Mouse (Mus musculus): ENCODE data around the gene H2afz.

Gene H2afz

GRCm38 (mm10) chr3:137855328-137855727, 9.0 kb upstream of the H2afz start:
- Histone ChIP-seq H3K4me3 (replicated peaks; ENCODE audit: low read length) (no peak overlapping the region), H3K27me3 (ENCODE audit: insufficient read depth, low read length) (no peaks in the 10 kb centered on the region), H3K9me3 (ENCODE audit: low read length) (peaks cover 9% of the 10 kb centered on the region), H3K36me3 (ENCODE audit: insufficient read depth, low read length) (no peaks in the 10 kb centered on the region), H3K4me1 (replicated peaks; ENCODE audit: low read depth, low read length) (peaks cover 12% of the 10 kb centered on the region)
- TF ChIP-seq NANOG (IDR thresholded peaks at IDR 0.05; ENCODE audit: borderline replicate concordance, low read length), result no peak
- no peak for TF ChIP-seq POU5F1 (IDR thresholded peaks at IDR 0.05; ENCODE audit: borderline replicate concordance, low read length)
- TF ChIP-seq CTCF (conservative IDR thresholded peaks at IDR 0.05; ENCODE audit: low read length), result no peak

DNA sequence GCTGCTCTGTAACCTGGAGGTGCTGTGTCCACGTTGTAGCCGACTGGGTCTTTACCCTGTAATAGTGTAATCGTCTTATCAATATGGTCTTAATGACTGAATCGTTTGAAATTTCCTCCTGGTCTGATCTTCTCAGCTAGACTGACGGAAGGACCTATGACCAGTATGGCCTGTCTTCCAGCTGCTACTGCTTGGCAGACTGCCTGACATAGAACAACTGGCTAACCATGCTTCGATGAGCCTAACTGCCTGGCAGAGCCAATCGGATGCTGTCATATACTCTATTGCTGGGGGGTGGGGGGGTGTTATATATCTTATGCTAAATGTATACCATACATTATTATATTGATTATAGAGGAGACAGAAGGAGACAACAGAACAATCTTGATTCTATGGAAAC, 8.2 kb upstream of the H2afz start:
- Histone ChIP-seq H3K4me3 (replicated peaks; ENCODE audit: low read length) (no peak overlapping the region), H3K4me1 (replicated peaks; ENCODE audit: low read depth, low read length) (peaks cover 5% of the 10 kb centered on the region; the same call in 1 of the 2 replicates), H3K9me3 (ENCODE audit: low read length) (peaks cover 9% of the 10 kb centered on the region), H3K36me3 (ENCODE audit: insufficient read depth, low read length) (no peaks in the 10 kb centered on the region), H3K27me3 (ENCODE audit: insufficient read depth, low read length) (no peaks in the 10 kb centered on the region)
- TF ChIP-seq CTCF (conservative IDR thresholded peaks at IDR 0.05; ENCODE audit: low read length), result no peak
- TF ChIP-seq POU5F1 (IDR thresholded peaks at IDR 0.05; ENCODE audit: borderline replicate concordance, low read length), result no peak
- no peak for TF ChIP-seq NANOG (IDR thresholded peaks at IDR 0.05; ENCODE audit: borderline replicate concordance, low read length)

- Histone ChIP-seq H3K4me3 (replicated peaks; ENCODE audit: low read length) (no peak overlapping the region), H3K27me3 (ENCODE audit: insufficient read depth, low read length) (no peaks in the 10 kb centered on the region), H3K4me1 (replicated peaks; ENCODE audit: low read depth, low read length) (peaks cover 9% of the 10 kb centered on the region), H3K36me3 (ENCODE audit: insufficient read depth, low read length) (peaks cover 6% of the 10 kb centered on the region; the same call in 1 of the 2 replicates), H3K9me3 (ENCODE audit: low read length) (no peaks in the 10 kb centered on the region)
- TF ChIP-seq POU5F1 (IDR thresholded peaks at IDR 0.05; ENCODE audit: borderline replicate concordance, low read length), result no peak
- TF ChIP-seq CTCF (conservative IDR thresholded peaks at IDR 0.05; ENCODE audit: low read length), result no peak
- no peak for TF ChIP-seq NANOG (IDR thresholded peaks at IDR 0.05; ENCODE audit: borderline replicate concordance, low read length)
These were observed 3.7 kb upstream of the H2afz start for GRCm38 (mm10) chr3:137860394-137861170.

- H3K36me3 ChIP-seq (ENCODE audit: insufficient read depth, low read length), result peaks cover 14% of the 10 kb centered on the region
- H3K4me3 ChIP-seq (replicated peaks; ENCODE audit: low read length), result no peak overlapping the region
- TF ChIP-seq CTCF (conservative IDR thresholded peaks at IDR 0.05; ENCODE audit: low read length) (no peak), POU5F1 (IDR thresholded peaks at IDR 0.05; ENCODE audit: borderline replicate concordance, low read length) (no peak), NANOG (IDR thresholded peaks at IDR 0.05; ENCODE audit: borderline replicate concordance, low read length) (no peak)
- H3K27me3 ChIP-seq (ENCODE audit: insufficient read depth, low read length), result no peaks in the 10 kb centered on the region
- no peaks in the 10 kb centered on the region for H3K9me3 ChIP-seq (ENCODE audit: low read length)
- peaks cover 9% of the 10 kb centered on the region for H3K4me1 ChIP-seq (replicated peaks; ENCODE audit: low read depth, low read length)
These were observed 2.9 kb upstream of the H2afz start for GRCm38 (mm10) chr3:137861436-137861835.

DNA sequence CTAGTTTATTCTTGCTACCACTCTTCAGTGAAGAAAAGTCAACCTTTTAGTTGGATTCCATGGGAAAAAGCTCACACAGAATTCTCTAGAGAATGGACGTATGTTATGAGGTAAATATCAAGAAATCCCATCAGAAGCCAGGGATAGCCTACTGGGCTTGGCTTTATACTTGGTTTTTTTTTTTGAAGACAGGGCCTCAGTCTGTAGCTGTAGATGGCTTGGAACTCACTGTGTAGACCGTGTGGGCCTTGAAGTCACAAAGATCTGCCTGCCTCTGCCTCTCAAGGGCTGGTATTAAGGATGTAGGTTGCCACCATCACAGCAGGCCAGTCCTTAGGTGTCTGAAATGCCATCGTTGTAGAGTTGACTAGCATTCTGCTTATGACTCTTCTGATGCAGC, 1.7 kb upstream of the H2afz start:
- Histone ChIP-seq H3K36me3 (ENCODE audit: insufficient read depth, low read length) (peaks cover 20% of the 10 kb centered on the region), H3K4me3 (replicated peaks; ENCODE audit: low read length) (no peak overlapping the region), H3K27me3 (ENCODE audit: insufficient read depth, low read length) (no peaks in the 10 kb centered on the region), H3K4me1 (replicated peaks; ENCODE audit: low read depth, low read length) (peaks cover 14% of the 10 kb centered on the region), H3K9me3 (ENCODE audit: low read length) (no peaks in the 10 kb centered on the region)
- TF ChIP-seq CTCF (conservative IDR thresholded peaks at IDR 0.05; ENCODE audit: low read length), result no peak
- TF ChIP-seq POU5F1 (IDR thresholded peaks at IDR 0.05; ENCODE audit: borderline replicate concordance, low read length), result no peak
- TF ChIP-seq NANOG (IDR thresholded peaks at IDR 0.05; ENCODE audit: borderline replicate concordance, low read length), result no peak

DNA sequence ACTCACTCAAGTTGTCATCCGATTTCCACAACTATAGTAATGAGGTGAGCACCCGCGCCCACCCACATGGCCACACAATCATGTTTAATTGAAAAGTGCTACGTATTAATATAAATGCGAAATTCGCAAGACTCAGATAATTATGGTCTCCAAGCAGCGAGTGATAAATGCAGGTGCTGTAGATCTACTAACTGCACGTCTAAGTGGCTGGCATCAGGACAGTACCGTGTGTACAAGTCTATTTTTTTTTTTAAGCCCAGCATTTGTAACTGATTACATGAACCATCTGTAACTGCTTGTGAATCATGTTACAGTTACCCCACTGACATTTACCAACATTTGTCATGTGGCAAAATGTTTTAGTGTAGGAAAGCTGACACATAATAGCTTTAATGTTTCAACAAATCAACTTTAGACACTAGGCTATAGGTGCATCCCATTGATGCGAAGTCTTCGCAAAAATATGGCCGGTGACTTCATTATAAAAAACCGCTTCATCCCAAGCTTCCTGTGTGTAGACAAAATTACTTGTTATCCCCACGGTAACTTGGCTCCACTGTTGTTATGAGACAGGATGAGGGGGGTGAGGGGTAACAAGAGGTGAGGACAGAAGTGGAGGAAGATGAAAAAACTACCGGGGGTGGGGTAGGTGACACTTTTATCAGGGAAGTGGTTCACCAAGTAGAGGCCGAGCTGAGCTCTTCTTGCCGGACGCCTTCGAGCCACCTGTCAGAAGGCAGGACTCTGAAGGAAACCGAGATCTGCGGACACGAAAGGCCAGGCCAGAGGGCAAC, 760 bp upstream of the H2afz start:
- Histone ChIP-seq H3K4me3 (replicated peaks; ENCODE audit: low read length) (peak overlapping the region; percentile 94), H3K36me3 (ENCODE audit: insufficient read depth, low read length) (peaks cover 20% of the 10 kb centered on the region), H3K4me1 (replicated peaks; ENCODE audit: low read depth, low read length) (peaks cover 16% of the 10 kb centered on the region), H3K9me3 (ENCODE audit: low read length) (no peaks in the 10 kb centered on the region), H3K27me3 (ENCODE audit: insufficient read depth, low read length) (no peaks in the 10 kb centered on the region)
- TF ChIP-seq CTCF (conservative IDR thresholded peaks at IDR 0.05; ENCODE audit: low read length), result no peak
- no peak for TF ChIP-seq NANOG (IDR thresholded peaks at IDR 0.05; ENCODE audit: borderline replicate concordance, low read length)
- no peak for TF ChIP-seq POU5F1 (IDR thresholded peaks at IDR 0.05; ENCODE audit: borderline replicate concordance, low read length)

DNA sequence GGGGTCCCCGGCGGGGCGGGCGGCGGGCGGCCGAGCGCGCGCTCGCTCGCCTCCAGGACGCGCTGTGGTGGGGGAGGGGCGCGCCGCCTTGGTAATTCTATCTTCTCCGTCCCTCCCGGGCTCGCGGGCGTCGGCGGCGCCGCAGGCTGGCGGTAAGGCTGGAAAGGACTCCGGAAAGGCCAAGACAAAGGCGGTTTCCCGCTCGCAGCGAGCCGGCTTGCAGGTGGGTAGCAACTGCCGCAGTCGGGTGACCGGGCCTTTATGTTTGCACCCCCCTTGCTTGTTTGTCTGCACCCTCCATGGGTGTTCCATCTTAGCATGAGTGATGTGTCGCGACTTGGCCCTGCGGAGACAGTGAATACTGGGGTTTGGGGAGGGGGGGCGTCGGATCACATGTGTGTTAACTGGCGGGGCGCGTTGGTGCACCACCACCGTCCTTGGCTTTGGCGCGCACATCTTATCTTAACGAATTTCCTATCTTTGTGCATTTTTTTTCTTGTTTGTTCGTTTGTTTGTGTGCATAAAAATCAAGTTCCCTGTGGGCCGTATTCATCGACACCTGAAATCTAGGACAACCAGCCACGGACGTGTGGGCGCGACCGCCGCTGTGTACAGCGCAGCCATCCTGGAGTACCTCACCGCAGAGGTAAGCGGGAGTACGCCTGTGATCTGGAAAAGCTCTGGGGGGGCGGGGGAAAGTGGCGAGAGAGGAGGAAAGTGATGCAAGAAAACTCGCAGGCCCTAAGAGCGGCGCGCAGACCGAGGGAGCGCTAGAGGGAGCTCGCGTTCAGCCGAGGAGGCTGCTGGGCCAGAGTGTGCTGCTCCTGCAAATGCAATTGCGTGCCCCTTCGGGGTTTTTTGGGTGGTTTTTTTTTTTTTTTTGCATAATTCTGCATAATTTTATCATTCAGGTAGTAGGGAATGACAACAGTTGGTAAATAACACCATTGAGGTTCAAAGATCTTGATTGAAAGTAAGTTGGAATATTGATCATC, 998 bp downstream of the H2afz start:
- Histone ChIP-seq H3K4me1 (replicated peaks; ENCODE audit: low read depth, low read length) (peaks cover 25% of the 10 kb centered on the region), H3K9me3 (ENCODE audit: low read length) (no peaks in the 10 kb centered on the region), H3K4me3 (replicated peaks; ENCODE audit: low read length) (peak overlapping the region; percentile 94), H3K27me3 (ENCODE audit: insufficient read depth, low read length) (no peaks in the 10 kb centered on the region), H3K36me3 (ENCODE audit: insufficient read depth, low read length) (peaks cover 20% of the 10 kb centered on the region)
- TF ChIP-seq POU5F1 (IDR thresholded peaks at IDR 0.05; ENCODE audit: borderline replicate concordance, low read length) (no peak), CTCF (conservative IDR thresholded peaks at IDR 0.05; ENCODE audit: low read length) (peak; percentile 42)

DNA sequence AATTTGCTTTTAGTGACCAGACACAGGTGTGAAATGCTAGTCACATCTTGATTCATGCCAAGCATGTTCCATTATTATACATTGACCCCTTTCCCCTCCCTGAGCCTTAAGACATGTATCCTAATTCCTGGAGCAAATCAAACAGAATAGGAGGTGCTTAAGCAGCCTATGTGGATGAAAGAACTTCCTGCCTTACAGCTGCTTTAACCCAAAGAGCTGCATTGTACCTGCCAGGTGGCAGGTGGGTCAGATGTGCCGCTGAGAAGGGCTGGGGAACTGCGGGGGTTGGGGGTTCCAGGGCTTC, 2.8 kb downstream of the H2afz start:
- Histone ChIP-seq H3K27me3 (ENCODE audit: insufficient read depth, low read length) (no peaks in the 10 kb centered on the region), H3K4me1 (replicated peaks; ENCODE audit: low read depth, low read length) (peaks cover 25% of the 10 kb centered on the region), H3K36me3 (ENCODE audit: insufficient read depth, low read length) (peaks cover 20% of the 10 kb centered on the region), H3K4me3 (replicated peaks; ENCODE audit: low read length) (peak overlapping the region; percentile 82), H3K9me3 (ENCODE audit: low read length) (no peaks in the 10 kb centered on the region)
- no peak for TF ChIP-seq NANOG (IDR thresholded peaks at IDR 0.05; ENCODE audit: borderline replicate concordance, low read length)
- no peak for TF ChIP-seq POU5F1 (IDR thresholded peaks at IDR 0.05; ENCODE audit: borderline replicate concordance, low read length)
- no peak for TF ChIP-seq CTCF (conservative IDR thresholded peaks at IDR 0.05; ENCODE audit: low read length)

All from E14TG2a.4 (cell line).